Mouse (Mus musculus): ENCODE results near the gene Il17c.

Gene Il17c

GRCm38 (mm10) chr8:122421376-122422070 is at the start of gene Il17c:
Gene Il17c, plus strand, starts transcription at chr8:122422020.
- DNase-seq = peak; percentile 38

- DNase-seq = no peak
Observed at GRCm38 (mm10) chr8:122375320-122375719, 46.5 kb upstream of the Il17c start.

GRCm38 (mm10) chr8:122375751-122376364 is 46.0 kb upstream of the Il17c start:
- no peak for DNase-seq

GRCm38 (mm10) chr8:122376365-122377231 is 45.2 kb upstream of the Il17c start, which contains the start of gene Zc3h18:
Gene Zc3h18, plus strand, starts transcription at chr8:122376609.
- peak; percentile 98 for DNase-seq

GRCm38 (mm10) chr8:122383039-122383438 is 38.8 kb upstream of the Il17c start:
- DNase-seq = no peak

- no peak for DNase-seq
Observed at GRCm38 (mm10) chr8:122389357-122389756, 32.5 kb upstream of the Il17c start.

- DNase-seq = no peak
Observed at GRCm38 (mm10) chr8:122390758-122391157, 31.1 kb upstream of the Il17c start.

DNA sequence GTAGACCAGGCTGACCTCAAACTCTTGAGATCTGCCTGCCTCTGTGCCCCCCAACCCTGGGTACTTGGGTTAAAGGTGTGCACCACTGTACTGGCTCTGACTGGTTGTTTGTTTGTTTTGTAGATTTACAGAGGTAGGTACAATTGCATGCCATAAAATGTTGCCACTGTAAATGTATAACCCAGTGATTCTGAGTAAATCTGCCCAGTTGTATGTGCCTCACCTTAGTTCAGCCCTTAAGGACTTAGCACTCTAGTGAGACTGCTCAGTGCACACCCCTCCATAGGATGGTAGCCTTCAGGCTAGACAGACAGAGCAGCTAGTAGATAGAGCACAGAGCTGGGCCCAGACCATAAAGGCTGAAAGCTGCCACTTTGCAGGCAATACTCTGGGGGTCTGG is 28.1 kb upstream of the Il17c start:
- no peak for DNase-seq

DNA sequence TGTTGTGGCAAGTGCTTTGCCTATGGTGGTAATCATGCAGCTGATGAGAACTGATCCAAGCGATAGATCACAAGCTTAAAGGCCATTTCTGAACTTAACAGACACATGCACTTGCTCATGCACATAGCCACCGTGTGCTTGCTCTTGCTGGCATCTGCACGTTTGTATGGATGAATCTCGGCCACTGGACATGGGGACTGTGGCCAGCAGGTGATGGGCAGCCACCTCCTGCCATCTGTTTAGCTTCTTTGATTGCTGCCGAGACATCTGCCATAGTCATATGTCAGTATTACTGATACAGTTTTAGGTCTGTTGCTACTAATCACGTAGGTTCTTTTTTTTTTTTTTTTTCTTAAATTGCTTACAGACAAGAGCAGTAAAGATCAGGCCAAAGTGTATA is 26.5 kb upstream of the Il17c start:
- DNase-seq = no peak

DNA sequence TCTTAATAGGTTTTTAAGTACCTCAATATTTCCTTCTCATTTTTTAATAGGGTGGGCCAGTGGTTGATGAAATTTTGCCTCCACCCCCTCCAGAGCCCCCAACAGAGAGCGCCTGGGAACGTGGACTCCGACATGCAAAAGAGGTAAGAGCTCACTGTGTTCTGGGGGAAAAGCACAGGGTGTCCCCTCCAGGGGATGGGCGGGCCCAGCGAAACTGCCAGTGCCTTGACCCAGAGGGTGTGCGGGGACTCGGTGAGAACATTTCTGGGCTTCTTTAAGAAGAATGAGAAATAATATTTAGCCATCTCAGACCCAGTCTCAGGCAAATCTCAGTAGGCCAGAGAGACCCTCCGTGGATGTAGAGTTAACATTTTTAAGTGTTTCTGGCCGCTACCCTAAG is 23.6 kb upstream of the Il17c start:
- DNase-seq = no peak

DNA sequence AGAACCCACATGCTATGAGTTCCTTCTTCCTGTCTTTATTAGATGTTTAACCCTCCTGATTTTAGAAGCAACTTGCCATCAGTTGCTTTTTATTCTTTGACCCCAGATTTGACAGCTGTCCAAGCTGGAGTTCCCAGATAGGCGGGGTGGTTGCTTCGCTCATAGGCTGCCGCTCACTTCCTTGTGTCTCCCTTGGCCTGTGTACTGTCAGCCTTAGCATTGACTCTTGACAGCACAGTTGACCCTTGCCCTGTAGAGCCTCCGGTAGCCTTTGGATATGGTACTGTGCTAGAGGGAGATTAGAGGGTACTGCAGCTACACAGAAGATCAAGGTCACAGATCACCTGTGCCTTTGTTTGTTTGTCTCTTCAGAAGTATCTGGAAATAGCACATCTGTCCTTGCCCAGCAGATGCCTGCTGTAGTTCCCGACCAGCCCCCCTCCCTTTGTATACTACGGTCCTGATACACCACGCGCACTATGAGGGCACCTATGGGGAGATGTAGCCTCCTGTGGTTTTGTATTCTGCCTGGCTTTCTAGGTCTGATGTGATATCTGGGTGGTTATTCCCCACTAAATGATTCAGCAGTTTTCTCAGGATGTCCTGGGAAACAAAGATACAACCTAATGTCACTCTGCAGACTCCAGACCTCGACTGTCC is 16.5 kb upstream of the Il17c start:
- DNase-seq = peak; percentile 81

GRCm38 (mm10) chr8:122407678-122408077 is 14.1 kb upstream of the Il17c start:
- no peak for DNase-seq

DNA sequence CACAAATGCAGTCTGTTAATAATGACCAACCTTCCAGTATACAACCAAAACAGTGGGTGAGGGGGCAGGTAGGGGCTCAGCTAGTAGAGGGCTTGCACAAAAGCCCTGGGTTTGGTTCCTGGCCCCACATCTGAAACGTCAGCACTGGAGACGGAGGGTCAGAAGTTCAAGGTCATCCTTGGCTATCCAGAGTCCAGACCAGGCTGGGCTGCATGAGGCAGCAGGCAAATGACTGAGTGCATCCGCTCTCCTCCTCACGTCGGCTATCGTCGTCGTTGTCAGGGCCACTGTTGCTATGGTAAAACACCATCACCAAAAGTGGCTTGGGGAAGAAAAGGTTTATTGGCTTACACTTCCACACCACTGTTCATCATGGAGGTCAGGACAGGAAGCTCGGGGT is 7.5 kb upstream of the Il17c start:
- no peak for DNase-seq

GRCm38 (mm10) chr8:122415554-122415953 is 6.3 kb upstream of the Il17c start:
- DNase-seq = no peak

GRCm38 (mm10) chr8:122419881-122420555 is 1.8 kb upstream of the Il17c start:
- no peak for DNase-seq

DNA sequence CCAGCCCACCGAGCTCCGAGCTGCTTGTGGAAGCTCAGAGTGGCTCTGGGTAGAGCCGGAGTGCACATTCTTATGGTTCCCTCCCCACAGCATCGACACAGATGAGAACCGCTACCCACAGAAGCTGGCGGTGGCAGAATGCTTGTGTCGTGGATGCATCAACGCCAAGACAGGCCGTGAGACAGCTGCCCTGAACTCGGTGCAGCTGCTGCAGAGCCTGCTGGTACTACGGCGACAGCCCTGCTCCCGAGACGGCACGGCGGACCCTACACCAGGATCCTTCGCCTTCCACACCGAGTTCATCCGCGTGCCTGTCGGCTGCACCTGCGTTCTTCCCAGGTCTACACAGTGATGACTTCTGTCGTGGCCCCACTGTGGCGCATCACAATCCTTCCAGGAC is 1.4 kb downstream of the Il17c start:
- DNase-seq = no peak

GRCm38 (mm10) chr8:122423659-122424058 is 1.8 kb downstream of the Il17c start:
- peak; percentile 51 for DNase-seq

DNA sequence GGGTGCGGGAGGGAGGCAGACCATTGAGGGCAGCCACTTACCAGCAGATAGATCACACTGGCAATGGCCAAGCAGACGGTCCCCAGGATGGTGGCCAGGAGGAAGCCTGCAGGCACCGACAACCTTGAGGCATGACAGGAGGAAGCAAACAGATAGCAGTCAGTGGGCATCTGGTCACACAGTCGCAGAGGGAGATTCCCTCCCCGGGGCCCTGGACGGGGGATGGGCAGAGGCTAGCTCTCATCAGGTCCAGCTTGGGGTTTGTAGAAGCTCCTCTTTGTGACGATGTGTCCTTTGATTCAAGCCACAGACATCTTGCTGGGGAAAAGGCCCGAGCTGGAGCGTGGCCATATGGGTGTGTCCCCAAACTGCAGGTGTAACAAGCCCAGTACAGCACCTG is 4.3 kb downstream of the Il17c start:
- DNase-seq = no peak

- DNase-seq = no peak
Observed at GRCm38 (mm10) chr8:122427607-122428006, 5.8 kb downstream of the Il17c start.

- DNase-seq = no peak
Observed at GRCm38 (mm10) chr8:122428163-122428562, 6.3 kb downstream of the Il17c start.

DNA sequence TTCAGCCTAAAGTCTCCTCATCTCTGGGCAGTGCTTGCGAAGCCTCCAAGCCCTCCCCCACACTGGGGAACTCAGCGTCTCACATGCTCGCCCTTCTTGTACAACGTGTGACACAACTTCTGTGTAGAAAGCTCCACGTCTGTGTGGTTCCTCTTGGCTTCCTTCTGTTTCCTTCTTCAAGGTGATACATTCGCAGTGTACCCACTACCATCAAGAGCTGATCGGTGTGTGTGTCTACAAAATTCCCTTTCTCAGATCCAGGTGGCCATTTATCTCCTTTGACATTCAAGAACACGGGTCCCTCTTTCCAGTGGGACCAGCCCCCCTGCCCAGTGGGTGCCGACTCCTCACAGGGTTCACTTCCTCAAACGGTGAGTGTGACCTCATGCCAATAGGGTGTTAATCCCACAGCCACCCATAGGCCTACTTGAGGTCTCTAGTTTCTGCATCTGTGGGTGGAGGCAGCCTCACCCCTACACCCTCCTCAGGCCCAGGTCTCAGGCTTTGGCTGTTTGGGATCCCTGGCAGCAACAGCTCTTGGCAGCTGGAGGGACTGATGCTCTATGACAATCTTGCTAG is 8.3 kb downstream of the Il17c start:
- DNase-seq = peak; percentile 36

GRCm38 (mm10) chr8:122430646-122431045 is 8.8 kb downstream of the Il17c start:
- peak; percentile 78 for DNase-seq
